Mouse (Mus musculus): Measurements from ENCODE around the gene Plk4.

DNA sequence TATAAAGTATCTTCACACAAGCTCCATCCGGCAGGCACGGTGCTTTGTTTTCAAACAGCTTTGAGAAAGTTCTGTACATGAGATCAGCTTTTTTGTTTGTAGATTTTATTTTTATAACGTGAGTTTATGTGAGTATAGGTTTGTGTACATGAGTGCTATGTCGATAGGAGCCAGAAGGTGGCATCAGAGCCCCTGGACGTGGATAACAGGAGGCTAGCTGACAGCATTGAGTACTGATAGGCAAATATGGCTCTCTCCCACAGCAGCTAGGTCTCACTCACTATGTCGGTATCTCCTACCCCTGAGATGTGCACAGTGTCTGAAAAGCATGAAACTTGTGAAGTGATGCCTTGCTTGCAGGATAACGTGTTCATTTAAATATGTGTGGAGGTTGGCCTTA is 1.3 kb upstream of the Plk4 start:
- TF ChIP-seq CTCF (IDR thresholded peaks at IDR 0.05; ENCODE audit: low read depth, low read length) = peak; percentile 66
- TF ChIP-seq POLR2A (IDR thresholded peaks at IDR 0.05; ENCODE audit: extremely low read depth, insufficient read depth, low read length) = no peak
